Mouse (Mus musculus): ENCODE data around the gene Pcyt1b. TPM values are rescaled to one million over a fixed set of nuclear protein-coding genes. Genes with fewer than 3 reads are reported as not detected.

The Pcyt1b gene
- polyA plus RNA-seq, 1 experiment from 2014 or later = 9.6 TPM

GRCm38 (mm10) chrX:93756867-93757455, 102.3 kb downstream of the Pcyt1b start:
- Histone ChIP-seq H3K4me3 (ENCODE audit: low read depth, low read length) (no peak overlapping the region), H3K9ac (ENCODE audit: low read length) (no peak overlapping the region), H3K36me3 (ENCODE audit: control insufficient read depth, insufficient read depth, low read length) (no peaks in the 10 kb centered on the region), H3K4me2 (ENCODE audit: low read depth) (no peak overlapping the region), H3K9me3 (ENCODE audit: control insufficient read depth, low read length) (no peaks in the 10 kb centered on the region), H3K4me1 (ENCODE audit: control insufficient read depth, insufficient read depth, low read length) (no peaks in the 10 kb centered on the region), H3K27ac (ENCODE audit: low read depth, low read length) (no peak overlapping the region), H3K27me3 (ENCODE audit: control insufficient read depth, insufficient read depth, low read length) (no peaks in the 10 kb centered on the region)
- WGBS = 79% methylated on average over 7 of the region's 7 CpGs
- DNase-seq (ENCODE audit: low spot score) (no peak), ATAC-seq (ENCODE audit: insufficient read depth, low FRiP score, low TSS enrichment) (no peak)

DNA sequence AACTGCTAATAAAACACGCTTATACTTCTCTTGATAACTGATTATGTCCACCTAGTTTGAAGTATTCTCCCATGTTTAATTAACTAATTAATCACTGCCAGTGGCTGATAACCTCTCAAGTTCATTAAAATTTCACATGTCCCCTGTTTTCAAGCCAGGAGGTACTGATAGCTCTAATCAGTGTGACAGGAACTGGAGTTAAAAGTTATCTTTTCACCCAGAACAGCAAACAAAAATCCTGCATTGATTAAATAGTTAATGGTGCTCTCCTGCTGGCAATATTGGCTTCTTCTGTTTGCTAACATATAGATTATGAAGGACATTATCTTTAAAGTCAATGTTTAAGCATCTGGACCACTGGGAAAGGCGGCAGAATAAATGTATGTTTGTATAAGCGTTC, 106.1 kb downstream of the Pcyt1b start:
- no peak for ATAC-seq (ENCODE audit: insufficient read depth, low FRiP score, low TSS enrichment)
- H3K36me3 ChIP-seq (ENCODE audit: control insufficient read depth, insufficient read depth, low read length) = no peaks in the 10 kb centered on the region

GRCm38 (mm10) chrX:93789562-93789961, 134.9 kb downstream of the Pcyt1b start:
- no peaks in the 10 kb centered on the region for H3K27me3 ChIP-seq (ENCODE audit: control insufficient read depth, insufficient read depth, low read length)

More for the DNA sequence above, 106.1 kb downstream of the Pcyt1b start:
- no peak for DNase-seq (ENCODE audit: low spot score)
- Histone ChIP-seq H3K9me3 (ENCODE audit: control insufficient read depth, low read length) (no peaks in the 10 kb centered on the region), H3K4me2 (ENCODE audit: low read depth) (no peak overlapping the region), H3K4me1 (ENCODE audit: control insufficient read depth, insufficient read depth, low read length) (no peaks in the 10 kb centered on the region), H3K4me3 (ENCODE audit: low read depth, low read length) (no peak overlapping the region), H3K27ac (ENCODE audit: low read depth, low read length) (no peak overlapping the region), H3K27me3 (ENCODE audit: control insufficient read depth, insufficient read depth, low read length) (no peaks in the 10 kb centered on the region), H3K9ac (ENCODE audit: low read length) (no peak overlapping the region)
- WGBS = 86% methylated on average over 3 of the region's 3 CpGs

DNA sequence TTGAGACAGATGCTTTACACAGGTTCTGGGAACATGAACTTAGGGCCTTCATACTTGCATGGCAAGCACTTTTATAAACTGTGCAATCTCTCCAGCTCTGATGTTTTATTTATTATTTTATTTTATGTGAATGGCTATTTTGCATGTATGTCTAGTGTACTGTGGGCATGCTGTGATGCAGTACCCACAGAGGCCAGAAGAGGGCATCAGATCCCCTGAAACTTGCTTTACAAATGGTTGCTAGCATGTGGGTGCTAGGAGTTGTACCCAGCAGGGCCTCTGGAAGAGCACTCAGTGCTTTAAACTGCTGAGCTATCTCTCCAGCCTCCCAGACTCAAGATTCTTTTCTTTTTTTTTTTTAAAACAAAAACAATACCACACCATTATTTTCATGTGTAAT, 138.5 kb downstream of the Pcyt1b start:
- no peaks in the 10 kb centered on the region for H3K27me3 ChIP-seq (ENCODE audit: control insufficient read depth, insufficient read depth, low read length)
- H3K9me3 ChIP-seq (ENCODE audit: control insufficient read depth, low read length) = no peaks in the 10 kb centered on the region
- ATAC-seq (ENCODE audit: insufficient read depth, low FRiP score, low TSS enrichment) (no peak), DNase-seq (ENCODE audit: low spot score) (peak; percentile 40)
- H3K4me1 ChIP-seq (ENCODE audit: control insufficient read depth, insufficient read depth, low read length) = no peaks in the 10 kb centered on the region
- H3K4me2 ChIP-seq (ENCODE audit: low read depth) = no peak overlapping the region
- H3K36me3 ChIP-seq (ENCODE audit: control insufficient read depth, insufficient read depth, low read length) = no peaks in the 10 kb centered on the region
- no peak overlapping the region for H3K4me3 ChIP-seq (ENCODE audit: low read depth, low read length)
- no peak overlapping the region for H3K9ac ChIP-seq (ENCODE audit: low read length)
- H3K27ac ChIP-seq (ENCODE audit: low read depth, low read length) = no peak overlapping the region

More at GRCm38 (mm10) chrX:93789562-93789961, 134.9 kb downstream of the Pcyt1b start:
- DNase-seq (ENCODE audit: low spot score) = no peak
- WGBS = 77% methylated on average over 1 of the region's 1 CpGs
- Histone ChIP-seq H3K27ac (ENCODE audit: low read depth, low read length) (no peak overlapping the region), H3K9me3 (ENCODE audit: control insufficient read depth, low read length) (no peaks in the 10 kb centered on the region), H3K4me1 (ENCODE audit: control insufficient read depth, insufficient read depth, low read length) (no peaks in the 10 kb centered on the region), H3K4me3 (ENCODE audit: low read depth, low read length) (no peak overlapping the region), H3K9ac (ENCODE audit: low read length) (no peak overlapping the region), H3K4me2 (ENCODE audit: low read depth) (no peak overlapping the region), H3K36me3 (ENCODE audit: control insufficient read depth, insufficient read depth, low read length) (no peaks in the 10 kb centered on the region)
- ATAC-seq (ENCODE audit: insufficient read depth, low FRiP score, low TSS enrichment) = no peak

Other genes with a start within 250 kb of the Pcyt1b start
- 19.2 and 21.2 TPM in 2 replicates for gene Pola1, start 22.7 kb upstream of the Pcyt1b start, polyA plus RNA-seq (2014; fragmentation: Nextera tagmentation; extraction: Ambion mirVana)
- 67.6 and 68.3 TPM in 2 replicates for gene Pdk3, start 177.3 kb downstream of the Pcyt1b start, polyA plus RNA-seq (2014; fragmentation: Nextera tagmentation; extraction: Ambion mirVana)

Data from neural tube, embryonic 11.5 days (tissue).